In the genomic region with DNA sequence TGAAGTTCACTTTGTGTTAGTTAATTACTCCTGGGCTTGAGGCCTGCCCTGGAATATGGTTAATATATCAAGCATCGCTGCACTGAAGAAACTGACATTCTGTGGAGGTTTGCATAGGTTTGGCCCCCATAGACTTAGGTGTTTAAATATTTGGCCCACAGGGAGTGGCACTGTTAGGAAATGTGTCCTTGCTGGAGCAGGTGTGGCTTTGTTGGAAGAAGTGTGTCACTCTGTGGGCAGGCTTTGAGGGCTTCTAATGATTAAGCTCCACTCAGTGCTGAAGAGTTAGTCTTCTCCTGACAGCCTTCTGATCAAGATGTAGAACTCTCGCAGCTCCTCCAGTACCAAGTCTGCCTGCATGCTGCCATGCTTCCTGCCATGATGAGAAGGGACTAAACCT, we compare ENCODE assay signal across 30 mouse cellular contexts. TPM values are rescaled to one million over a fixed set of nuclear protein-coding genes. Genes with fewer than 3 reads are reported as not detected.
DNase-seq lines count a peak whose midpoint lies in the region; ATAC-seq and TF ChIP-seq lines count a peak whose summit lies in the region.
"Had no signal": no experiment of that assay in that cellular context is flagged by ENCODE, and none has a peak within 500 bp of the region (broad histone marks: within the 10 kb centered on the region; RNA-seq: fewer than 3 reads in every experiment).

No protein-coding gene starts in this region.

- no peak overlapping the region for H3K9ac ChIP-seq in lung, postnatal 0 days (replicated peaks; ENCODE audit: low read depth)
- no peak overlapping the region for H3K9ac ChIP-seq in stomach, embryonic 16.5 days (ENCODE audit: low read length)
- H3K9ac ChIP-seq: embryonic facial prominence, embryonic 13.5 days; forebrain, embryonic 13.5 days; heart, embryonic 12.5 days; heart, embryonic 15.5 days; hindbrain, embryonic 13.5 days had no signal

- no peaks in the 10 kb centered on the region for H3K27me3 ChIP-seq in lung, postnatal 0 days (replicated peaks; ENCODE audit: insufficient read depth, low read length)
- no peaks in the 10 kb centered on the region for H3K27me3 ChIP-seq in stomach, embryonic 16.5 days (ENCODE audit: control insufficient read depth, insufficient read depth, low read length)
- H3K27me3 ChIP-seq: embryonic facial prominence, embryonic 13.5 days; forebrain, embryonic 13.5 days; heart, embryonic 12.5 days; heart, embryonic 15.5 days; hindbrain, embryonic 13.5 days had no signal

- peaks cover 3% of the 10 kb centered on the region; the same call in 1 of the 2 replicates for H3K4me1 ChIP-seq in lung, postnatal 0 days (ENCODE audit: insufficient read depth, low read depth, low read length)
- peaks cover 6% of the 10 kb centered on the region for H3K4me1 ChIP-seq in stomach, embryonic 16.5 days (ENCODE audit: control insufficient read depth, insufficient read depth, low read length)
- H3K4me1 ChIP-seq: embryonic facial prominence, embryonic 10.5 days; forebrain, embryonic 10.5 days; forebrain, embryonic 13.5 days; heart, embryonic 15.5 days; hindbrain, embryonic 10.5 days; hindbrain, embryonic 13.5 days had no signal

- WGBS in lung, postnatal 0 days, result 56% methylated on average over 2 of the region's 2 CpGs
- WGBS in stomach, embryonic 16.5 days, result 64% methylated on average over 2 of the region's 2 CpGs

- no peaks in the 10 kb centered on the region for H3K9me3 ChIP-seq in lung, postnatal 0 days (ENCODE audit: low read length)
- H3K9me3 ChIP-seq in stomach, embryonic 16.5 days (replicated peaks; ENCODE audit: control insufficient read depth, low read length), result no peaks in the 10 kb centered on the region
- H3K9me3 ChIP-seq: embryonic facial prominence, embryonic 10.5 days; embryonic facial prominence, embryonic 13.5 days; forebrain, embryonic 10.5 days; forebrain, embryonic 13.5 days; heart, embryonic 12.5 days; heart, embryonic 15.5 days; hindbrain, embryonic 10.5 days; hindbrain, embryonic 13.5 days had no signal

- no peak overlapping the region for H3K4me2 ChIP-seq in lung, postnatal 0 days (replicated peaks; ENCODE audit: low read depth, low read length)
- H3K4me2 ChIP-seq in stomach, embryonic 16.5 days (ENCODE audit: low read depth, low read length), result no peak overlapping the region
- H3K4me2 ChIP-seq: embryonic facial prominence, embryonic 13.5 days; forebrain, embryonic 13.5 days; heart, embryonic 12.5 days; heart, embryonic 15.5 days; hindbrain, embryonic 13.5 days had no signal

- H3K27ac ChIP-seq in lung, postnatal 0 days (ENCODE audit: low read length), result no peak overlapping the region
- no peak overlapping the region for H3K27ac ChIP-seq in stomach, embryonic 16.5 days (ENCODE audit: low read length)
- H3K27ac ChIP-seq: embryonic facial prominence, embryonic 10.5 days; embryonic facial prominence, embryonic 13.5 days; forebrain, embryonic 10.5 days; forebrain, embryonic 13.5 days; heart, embryonic 15.5 days; hindbrain, embryonic 10.5 days; hindbrain, embryonic 13.5 days had no signal

- H3K36me3 ChIP-seq in lung, postnatal 0 days (ENCODE audit: insufficient read depth, low read length), result no peaks in the 10 kb centered on the region
- no peaks in the 10 kb centered on the region for H3K36me3 ChIP-seq in stomach, embryonic 16.5 days (ENCODE audit: control insufficient read depth, insufficient read depth, low read length)
- H3K36me3 ChIP-seq: embryonic facial prominence, embryonic 10.5 days; forebrain, embryonic 10.5 days; heart, embryonic 12.5 days; heart, embryonic 15.5 days; hindbrain, embryonic 10.5 days; hindbrain, embryonic 13.5 days had no signal

- DNase-seq in heart, adult 11 months, result peak; percentile 33
- no peak for DNase-seq in heart, adult 9 months (ENCODE audit: low spot score in 2 of 2)
- DNase-seq in lung, postnatal 0 days (ENCODE audit: low spot score), result peak; percentile 71
- DNase-seq in lung, postnatal 36 days, result peak; percentile 56
- DNase-seq in ovary, postnatal 36 days (ENCODE audit: low spot score), result no peak
- no peak for DNase-seq in ovary, adult 18-20 months (ENCODE audit: low spot score)
- no peak for DNase-seq in testis, postnatal 14 days (ENCODE audit: low spot score)
- DNase-seq: adrenal gland, adult 8-10 months; adrenal gland, postnatal 25 days; cerebellum, adult 11-12 months; cerebellum, adult 8-10 months; cerebellum, postnatal 10 days; cerebellum, postnatal 36 days; embryo, embryonic 11 days; gastrocnemius, postnatal 10 days; gastrocnemius, postnatal 36 days; heart, postnatal 10 days; heart, postnatal 36 days had no signal

- H3K4me3 ChIP-seq in lung, postnatal 0 days (ENCODE audit: low read depth, low read length), result no peak overlapping the region
- no peak overlapping the region for H3K4me3 ChIP-seq in stomach, embryonic 16.5 days (replicated peaks; ENCODE audit: low read length)
- H3K4me3 ChIP-seq: embryonic facial prominence, embryonic 10.5 days; embryonic facial prominence, embryonic 13.5 days; erythroblast, embryonic 14.5 days; forebrain, embryonic 10.5 days; forebrain, embryonic 13.5 days; heart, embryonic 12.5 days; heart, embryonic 15.5 days; hindbrain, embryonic 10.5 days; hindbrain, embryonic 13.5 days had no signal

- TF ChIP-seq EP300 in lung, postnatal 0 days (IDR thresholded peaks at IDR 0.05), result 0 out of 2 replicates have a peak, but pooled peaks have one; percentile 20

- no peak for TF ChIP-seq CTCF in lung, postnatal 0 days (IDR thresholded peaks at IDR 0.05)

- peak; percentile 42 for ATAC-seq in lung, postnatal 0 days
- peak; percentile 86 for ATAC-seq in stomach, embryonic 16.5 days (ENCODE audit: insufficient read depth, low FRiP score)
- ATAC-seq: activated CD4-positive, CD25-positive, alpha-beta regulatory T cell, adult 4 months; forebrain, embryonic 13.5 days; forebrain, embryonic 16.5 days had no signal

RNA-seq across cellular contexts. Expression of a gene that starts 52.5 kb away (rescaled TPM):
- 8.0 and 8.8 TPM in 2 replicates for polyA plus RNA-seq in lung, postnatal 0 days (2015; fragmentation: Nextera tagmentation; extraction: Ambion mirVana)
- 14.4 and 15.6 TPM in 2 replicates for polyA plus RNA-seq in stomach, embryonic 16.5 days (2015; fragmentation: Nextera tagmentation; extraction: Ambion mirVana)

Comparison
In these comparisons a context has a peak if more than half of its experiments do, and no peak if none do; other contexts are left out.
1. DNase-seq: peak in heart, adult 11 months (single experiment), lung, postnatal 0 days (single experiment) and lung, postnatal 36 days (single experiment); none in heart, adult 9 months (0 of 2), ovary, postnatal 36 days (single experiment), ovary, adult 18-20 months (single experiment) and testis, postnatal 14 days (single experiment).